Mouse (Mus musculus) cerebellum, adult 11-12 months (tissue): Measurements from ENCODE around the gene Mtmr14.

Source experiments
- DNase-seq: peaks from one replicate; pipeline ENCODE4 v3.0.0; 2022

The Mtmr14 gene

DNA sequence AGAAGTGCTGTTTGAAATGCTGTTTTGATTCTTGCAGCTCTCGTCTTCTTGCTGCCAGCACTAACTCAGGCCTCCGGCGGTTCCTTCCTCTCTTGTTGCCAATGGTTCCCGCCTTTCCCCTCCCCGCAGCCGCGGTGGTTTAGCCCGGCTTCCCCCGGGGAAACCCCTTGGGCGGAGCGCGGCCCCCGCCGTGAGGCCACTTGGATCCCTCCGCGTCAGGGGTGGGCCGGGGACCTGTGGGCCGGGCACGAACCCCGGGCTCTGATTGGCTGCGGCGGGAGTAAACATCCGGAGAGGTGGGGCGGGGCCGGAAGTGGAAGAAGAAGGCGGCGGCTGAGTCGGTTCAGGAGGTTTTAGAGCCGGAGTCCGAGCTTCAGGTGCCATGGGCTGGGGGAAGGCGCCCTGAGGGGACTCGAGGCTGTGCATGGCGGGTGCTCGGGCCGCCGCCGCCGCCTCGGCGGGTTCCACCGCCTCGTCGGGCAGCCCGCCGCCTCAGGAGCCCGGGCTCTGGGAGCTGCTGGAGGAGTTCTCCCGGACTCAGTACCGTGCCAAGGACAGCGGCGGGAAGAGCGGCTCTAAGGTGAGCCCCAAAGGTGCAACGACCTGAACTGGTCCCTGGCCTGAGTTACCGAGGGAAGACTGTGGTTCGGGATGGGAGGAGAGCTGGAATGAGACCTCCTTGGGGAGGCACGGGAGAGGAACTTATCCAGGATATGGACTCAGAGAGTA, at the start of gene Mtmr14:
Gene Mtmr14 (plus strand): TSS at position 302 of the 729 bp plus-strand sequence.
- DNase-seq, result peak; percentile 98

DNA sequence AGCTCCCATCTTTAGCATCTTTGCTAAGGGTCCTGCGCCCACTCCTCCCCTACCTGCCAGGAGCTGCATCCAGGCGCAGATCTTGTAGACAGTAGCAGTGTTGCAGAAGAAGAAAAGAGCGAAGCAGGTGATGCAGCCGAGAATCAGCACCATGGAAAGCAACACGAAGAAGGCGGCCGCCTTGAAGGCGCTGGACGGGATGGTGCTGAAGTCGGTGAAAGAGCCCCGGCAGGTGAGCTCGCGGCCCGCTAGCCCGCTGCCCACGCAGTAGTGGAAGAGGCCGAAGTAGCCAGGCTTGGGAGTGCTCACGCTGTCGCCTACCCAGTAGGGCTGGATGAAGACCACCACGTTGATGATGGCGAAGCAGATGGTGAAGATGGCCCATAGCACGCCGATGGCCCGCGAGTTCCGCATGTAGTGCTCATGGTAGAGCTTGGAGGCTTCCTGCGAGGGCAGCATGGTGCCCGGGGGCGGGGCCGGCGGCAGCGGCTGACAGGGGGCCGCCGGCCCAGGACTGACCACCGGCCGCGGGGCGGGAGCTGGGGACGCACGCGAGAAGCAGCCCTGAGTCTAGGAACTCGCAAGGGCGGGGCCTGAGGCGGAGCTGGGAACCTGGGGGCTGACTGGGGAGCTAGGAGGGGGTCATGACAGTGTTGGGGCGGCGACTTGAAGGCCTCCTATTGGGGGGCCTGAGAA, 43.7 kb upstream of the Mtmr14 start:
- DNase-seq, result peak; percentile 49

DNA sequence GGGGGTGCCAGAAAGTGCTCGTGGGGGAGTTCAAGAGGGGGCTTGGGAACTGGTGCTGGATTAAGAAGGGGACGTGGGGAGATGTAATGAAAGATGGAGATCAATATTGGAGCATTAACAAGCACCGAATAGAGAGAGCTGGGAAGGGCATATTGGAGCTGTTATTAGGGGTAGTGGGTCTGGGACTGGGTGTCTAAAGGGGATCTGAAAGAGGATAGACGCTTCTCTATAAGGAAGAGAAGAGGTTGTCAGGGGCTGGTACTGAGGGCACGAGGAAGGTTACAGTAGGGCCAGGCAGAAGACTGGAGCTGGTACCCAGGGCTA, 43.2 kb upstream of the Mtmr14 start:
- DNase-seq, result no peak

DNA sequence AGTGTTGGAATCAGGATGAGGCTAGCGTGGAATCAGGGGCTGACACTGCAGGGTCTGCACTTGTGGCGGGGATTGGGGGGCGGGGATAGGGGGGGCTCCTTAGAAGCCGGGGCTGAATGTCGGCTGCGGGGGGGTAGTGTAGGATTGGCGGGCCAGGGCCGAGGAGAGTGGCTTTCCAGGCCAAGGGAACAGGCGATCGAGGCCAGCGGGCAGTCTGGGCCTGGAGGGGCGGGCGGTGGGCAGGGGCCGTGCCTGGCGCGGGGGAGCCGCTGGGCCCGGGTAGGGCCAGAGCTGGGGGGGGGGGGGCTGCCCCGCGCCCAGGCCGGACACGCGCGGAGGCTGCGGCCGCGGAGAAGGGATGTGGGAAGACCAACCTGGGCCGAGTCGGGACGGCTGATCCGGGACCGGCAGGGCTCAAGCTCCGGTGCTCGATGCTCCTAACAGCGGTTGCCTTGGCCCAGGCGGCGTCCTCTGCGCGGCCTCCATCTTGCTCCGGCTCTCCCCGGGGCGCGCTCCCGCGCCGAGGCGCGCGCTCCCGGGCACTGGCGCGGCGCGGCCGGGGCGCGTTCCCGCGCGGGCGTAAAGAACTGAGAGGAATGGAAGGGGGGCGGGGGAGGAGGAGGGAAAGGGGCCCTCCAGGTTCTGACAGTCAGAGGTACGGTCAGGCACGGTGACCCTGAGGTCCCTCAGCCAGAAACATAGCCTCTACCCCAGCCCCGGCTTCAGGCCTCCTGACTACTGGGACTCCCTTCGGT, 42.6 kb upstream of the Mtmr14 start, which contains the start of gene Lhfpl4:
Gene Lhfpl4 (minus strand): TSS at position 544 of the 755 bp plus-strand sequence.
- DNase-seq, result peak; percentile 78

DNA sequence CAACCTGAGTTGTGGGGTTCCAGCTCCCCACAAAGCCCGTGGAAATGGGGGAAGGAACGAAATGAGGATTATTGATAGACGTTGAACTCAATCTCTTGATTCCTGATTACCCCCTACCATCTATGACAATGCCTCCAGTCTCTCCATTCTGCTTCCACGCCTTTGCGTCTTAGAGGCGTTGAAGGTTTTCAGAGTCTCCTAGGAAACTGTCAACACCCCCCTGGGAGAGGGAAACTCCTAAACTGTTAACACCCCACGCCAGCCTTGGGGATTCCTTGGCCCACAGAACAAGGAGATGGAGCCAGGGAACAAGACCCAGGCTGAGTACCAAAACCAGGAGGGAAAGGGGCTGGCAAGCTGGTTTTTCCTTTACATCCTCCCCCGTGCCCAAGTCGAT, 42.0 kb upstream of the Mtmr14 start:
- peak; percentile 39 for DNase-seq

DNA sequence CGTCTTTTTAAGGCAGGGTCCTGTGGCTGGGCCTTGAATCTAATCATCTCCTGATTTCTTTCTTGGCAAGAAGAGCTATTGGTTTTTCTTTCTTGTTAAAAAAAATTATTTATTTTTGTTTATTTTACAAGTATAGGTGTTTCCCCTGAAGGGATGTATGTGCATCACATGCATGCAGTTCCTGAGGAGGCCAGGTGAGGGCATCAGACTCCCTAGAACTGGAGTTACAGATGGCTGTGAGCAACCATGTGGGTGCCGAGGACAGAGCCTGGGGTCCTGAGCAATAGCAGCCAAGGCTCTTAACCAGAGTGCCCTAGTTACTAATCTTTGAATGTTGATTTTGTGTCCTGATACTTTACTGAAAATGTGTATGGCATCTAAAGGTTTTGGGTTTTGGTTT, 21.4 kb upstream of the Mtmr14 start:
- no peak for DNase-seq

DNA sequence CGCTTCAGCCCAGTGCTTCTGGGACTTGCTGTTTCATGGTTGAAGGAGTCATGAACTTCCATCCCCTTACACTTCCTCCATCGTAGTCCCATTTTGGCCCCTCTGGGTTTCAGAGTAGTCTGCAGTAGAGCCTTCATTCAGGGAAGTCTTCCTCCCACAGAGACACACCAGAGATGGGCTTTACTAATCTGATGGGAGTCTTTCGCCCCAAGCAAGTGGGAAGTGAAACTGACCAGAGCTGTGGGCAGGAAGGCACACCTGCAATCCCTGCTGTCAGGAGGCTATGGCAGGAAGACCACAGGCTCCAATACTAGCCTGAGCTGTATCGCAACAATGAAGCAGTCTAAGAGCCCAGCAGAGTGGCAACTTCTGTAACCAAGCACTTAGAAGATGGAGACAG, 11.8 kb upstream of the Mtmr14 start:
- DNase-seq, result no peak

DNA sequence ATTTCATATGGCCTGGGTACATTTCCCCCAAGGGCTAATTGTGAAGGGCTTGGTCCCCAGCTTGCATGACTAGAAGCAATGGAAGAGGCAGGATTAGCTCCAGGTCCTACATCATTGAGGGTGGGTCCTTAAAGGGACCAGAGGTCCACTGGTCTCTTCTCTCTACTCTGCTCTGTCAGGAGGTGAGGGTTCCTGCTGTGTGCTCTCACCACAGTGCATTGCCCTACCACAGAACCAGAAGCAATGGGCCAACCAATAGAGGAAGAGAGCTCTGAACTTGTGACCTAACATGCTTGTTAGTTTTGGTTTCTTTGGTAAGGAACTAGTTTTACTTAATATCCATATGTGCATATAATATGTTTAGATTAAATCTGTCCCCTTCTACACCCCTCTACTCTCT, 10.9 kb upstream of the Mtmr14 start:
- no peak for DNase-seq

DNA sequence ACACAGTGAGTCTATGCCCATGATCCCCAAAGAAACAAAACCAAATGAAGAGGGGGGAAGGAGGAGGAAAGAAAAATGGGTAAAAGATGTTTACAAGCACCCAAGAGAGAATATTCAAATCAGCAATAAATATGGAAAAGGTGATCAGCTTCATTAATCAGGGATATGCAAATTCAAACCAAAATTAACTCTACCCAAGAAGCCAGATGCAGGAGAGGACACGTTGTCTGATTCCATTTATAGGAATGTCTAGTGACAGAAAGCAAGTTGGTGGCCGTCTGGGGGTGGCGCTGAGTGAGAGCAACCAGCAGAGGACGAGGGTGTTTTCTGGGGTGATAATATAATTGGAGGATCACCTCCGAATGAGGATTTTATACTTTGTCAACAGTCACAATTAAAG, 2.5 kb upstream of the Mtmr14 start:
- DNase-seq, result no peak

DNA sequence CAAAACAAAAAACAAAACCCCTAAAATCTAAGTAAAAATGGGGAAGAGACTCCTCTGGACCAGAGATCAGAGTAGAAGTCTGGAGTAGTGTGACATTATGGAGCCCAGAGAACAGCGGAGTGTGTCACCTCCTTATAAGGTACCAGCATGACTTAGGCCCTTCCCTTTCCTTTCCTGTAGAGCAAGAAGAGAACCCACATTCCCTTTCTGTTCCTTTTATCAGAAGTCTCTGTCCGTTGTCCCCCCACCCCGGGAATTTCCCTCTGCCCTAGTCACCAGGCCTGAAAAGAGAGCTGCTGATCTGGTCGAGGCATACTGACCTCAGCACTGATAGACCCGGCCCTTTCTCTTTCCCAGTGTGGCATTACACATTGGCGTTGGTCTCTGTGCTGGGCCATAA, 799 bp downstream of the Mtmr14 start:
- DNase-seq, result peak; percentile 9

DNA sequence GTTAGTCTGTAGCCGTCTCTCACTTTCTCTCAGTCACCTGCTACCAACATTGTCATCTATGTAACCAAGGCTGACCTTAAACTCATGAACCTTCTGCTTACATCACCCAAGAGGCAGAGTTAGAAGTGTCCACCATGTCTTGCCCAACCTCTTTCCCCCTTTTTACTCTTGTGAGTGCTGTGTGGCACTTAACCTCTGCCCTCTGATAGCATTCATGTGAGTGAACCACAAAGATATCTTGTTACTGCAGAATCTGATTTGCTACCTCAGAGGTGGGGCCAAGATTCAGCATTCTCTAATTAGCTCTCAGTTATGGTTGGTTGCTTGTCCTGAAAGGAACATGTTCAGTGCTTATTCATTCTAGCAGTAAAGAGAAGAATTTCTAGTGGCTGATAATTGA, 5.1 kb downstream of the Mtmr14 start:
- DNase-seq, result no peak

DNA sequence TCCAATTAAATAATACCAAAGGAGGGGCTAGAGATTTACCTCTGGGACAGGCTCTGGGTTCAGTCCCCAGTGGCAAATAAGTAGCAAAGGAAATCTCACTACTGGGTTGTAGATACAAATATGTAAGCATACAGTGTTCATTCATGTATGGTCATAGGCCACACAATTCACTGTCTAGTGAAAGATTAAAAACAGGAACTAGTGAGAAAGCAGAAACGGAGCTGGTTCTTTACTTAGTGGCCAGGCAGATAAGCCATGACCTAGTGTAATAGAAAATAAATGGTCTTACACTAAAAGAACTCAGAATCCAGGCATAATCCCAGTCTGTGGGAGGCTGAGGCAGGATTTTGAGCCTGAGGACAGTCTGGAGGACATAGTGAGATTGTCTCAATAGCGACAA, 7.9 kb downstream of the Mtmr14 start:
- DNase-seq, result no peak

DNA sequence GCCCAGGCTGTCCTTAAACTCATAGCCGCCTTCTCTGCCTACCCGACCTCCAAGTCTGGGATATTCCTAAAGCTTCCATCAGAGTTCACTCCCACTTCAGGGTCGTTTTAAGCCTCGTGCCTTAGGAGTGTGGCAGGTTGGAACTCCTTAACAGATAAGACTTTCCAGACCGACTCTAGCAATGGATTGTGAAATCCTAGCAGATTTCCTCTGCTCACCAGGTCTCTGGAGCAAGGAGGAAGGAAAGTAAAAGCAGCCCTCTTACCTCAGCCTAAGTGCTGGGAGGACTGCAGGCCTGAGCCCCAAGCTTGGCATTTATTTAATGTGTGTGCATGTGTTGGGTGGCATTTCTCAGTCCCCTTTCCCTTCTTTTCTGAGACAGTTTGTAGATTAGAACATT, 13.1 kb downstream of the Mtmr14 start:
- DNase-seq, result no peak

DNA sequence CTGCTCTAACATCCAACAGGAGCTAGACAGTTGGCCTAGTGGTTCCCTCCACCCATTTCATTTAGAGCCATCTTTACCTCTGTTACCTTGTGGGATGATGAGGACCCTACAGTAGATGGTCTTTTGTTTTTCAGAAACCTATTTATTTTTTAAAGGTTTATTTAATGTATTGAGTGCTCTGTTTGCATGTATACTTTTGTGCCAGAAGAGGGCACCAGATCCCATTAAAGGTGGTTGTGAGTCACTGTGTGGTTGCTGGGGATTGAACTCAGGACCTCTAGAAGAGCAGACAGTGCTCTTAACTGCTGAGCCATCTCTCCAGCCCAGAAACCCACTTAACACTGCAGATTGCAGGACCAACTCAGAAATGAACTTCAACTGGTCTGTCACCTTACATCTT, 14.3 kb downstream of the Mtmr14 start:
- no peak for DNase-seq

DNA sequence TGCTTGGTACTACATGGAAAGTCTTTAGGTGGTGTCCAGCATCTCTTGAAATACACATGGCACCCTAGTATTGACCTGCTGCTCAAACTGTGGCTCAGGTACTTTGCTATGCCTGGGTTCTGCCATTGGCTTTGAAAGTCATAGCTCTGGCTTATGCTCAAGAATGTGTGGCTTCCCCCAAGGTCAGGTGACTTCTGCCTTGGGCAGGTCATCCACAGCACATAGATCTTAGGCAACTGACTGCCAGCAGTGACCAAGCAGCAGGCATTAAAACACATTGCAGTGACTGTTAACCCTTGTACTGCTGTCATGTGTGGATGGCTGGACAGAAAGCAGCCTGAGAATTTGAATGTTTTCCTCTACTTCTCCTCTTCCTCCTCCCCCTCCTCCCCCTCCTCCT, 17.3 kb downstream of the Mtmr14 start:
- no peak for DNase-seq

DNA sequence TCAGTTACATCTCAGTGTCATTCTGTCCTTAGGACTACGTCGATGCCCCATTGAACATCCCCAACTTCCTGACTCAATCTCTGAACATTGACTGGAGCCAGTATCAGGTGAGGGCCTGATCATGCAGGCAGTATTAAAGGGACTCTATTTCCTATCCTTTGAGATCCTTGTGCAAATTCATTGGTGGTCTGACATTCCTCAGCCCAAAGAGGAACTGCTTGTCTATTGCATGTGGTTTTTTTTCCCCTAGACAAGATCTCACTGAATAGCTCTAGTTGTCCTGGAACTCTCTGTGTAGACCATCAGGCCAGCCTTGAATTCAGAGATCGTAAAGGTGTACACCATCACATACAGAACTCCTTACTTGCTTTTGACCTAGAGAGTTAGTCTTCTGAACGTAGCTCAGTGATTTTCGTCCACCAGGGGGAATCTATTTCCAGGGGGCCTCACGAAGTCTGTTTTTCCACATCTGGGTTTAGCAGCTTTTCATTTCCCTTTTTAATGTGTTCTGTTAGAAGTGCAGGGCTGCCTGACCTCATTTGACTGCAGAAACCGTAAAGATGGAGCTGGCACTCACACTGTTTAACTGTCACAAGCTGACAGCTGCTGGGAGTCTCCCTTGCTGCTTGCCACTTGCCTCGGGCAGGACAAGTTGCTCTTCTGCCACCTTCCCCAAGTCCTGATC, 23.7 kb downstream of the Mtmr14 start:
- DNase-seq, result peak; percentile 27

DNA sequence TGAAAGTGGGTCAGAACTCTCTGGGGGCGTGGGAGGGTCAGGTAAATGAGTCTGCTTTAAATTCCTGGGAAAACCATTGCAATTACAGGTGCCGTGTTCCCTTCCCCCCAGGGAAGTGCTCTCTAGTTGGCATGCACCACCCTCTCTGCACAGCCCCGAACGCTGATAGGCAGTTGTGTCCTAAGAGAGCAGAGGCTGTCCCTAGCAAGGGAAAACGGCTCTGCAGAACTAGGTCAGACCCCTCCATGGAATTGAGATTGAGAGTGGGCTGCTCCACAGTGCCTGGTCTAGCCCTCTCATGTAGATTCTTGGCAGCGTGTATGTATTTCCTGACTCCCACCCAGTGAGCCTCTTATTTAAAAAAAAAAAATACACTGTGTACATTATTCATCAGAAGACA, 25.9 kb downstream of the Mtmr14 start:
- no peak for DNase-seq

DNA sequence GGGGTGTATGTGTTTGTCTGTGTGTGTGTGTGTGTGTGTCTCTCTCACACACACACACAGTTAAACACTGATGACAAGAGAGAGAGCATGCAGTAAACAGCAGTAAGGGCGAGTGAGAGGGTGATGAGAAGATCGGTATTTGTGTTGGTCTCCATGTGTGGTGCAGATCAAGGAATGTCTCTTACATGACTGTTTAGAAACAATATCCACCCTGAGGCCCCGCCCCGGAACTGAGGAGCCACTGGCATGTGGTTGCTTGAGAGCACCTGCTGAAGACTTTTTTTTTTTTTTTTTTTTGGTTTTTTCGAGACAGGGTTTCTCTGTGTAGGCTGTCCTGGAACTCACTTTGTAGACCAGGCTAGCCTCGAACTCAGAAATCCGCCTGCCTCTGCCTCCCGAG, 26.8 kb downstream of the Mtmr14 start:
- DNase-seq, result no peak

DNA sequence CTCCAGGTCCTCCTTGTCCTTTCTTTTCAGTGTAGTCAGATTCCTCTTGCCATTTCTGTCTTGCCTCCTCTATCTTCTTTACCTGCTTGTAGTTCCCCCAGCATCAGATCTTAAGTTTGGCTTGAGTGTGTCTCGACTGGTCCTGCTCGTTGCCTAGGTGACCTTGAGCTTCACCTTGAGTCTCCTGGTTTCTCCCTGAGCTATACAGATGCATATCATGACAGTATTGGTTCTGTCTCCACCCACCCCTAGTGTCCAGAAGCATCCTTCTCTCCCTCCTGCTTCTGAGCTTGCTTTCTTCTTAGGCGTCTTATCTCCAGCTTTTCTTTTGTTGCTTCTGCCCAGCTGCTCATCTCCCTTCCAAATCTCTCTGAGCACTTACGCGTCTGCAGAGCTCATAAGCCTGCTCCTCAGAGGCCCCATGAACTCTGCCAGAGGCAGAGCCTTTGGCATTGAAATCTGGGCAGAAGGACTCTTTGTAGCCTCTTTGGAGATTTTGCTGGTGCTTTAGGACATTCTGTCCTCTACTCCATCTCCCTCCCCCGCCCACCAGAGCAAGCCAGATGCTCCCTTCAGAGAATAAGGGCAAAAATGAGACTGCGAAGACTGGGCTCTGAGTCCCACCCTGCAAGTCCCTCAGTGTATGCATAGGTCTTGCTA, 29.5 kb downstream of the Mtmr14 start:
- no peak for DNase-seq

DNA sequence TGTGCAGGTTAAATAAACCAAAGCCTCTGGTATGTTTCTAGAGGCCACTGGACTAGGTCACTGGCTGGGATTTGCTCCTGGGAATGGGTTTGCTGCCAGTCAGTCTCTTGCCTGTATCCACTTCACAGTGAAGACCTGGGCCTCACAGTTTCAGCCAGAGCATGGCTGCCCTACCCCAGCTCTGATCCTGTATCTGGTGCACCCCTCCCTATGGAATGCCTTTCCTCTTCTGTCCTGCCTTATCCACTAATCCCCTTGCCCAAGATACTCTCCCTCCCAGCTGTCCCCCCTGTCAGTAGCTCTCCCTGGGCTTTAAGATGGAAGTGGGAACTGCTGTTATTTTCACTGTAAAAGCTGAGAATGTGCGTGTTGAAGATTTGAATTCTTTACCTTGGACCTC, 30.3 kb downstream of the Mtmr14 start:
- no peak for DNase-seq

DNA sequence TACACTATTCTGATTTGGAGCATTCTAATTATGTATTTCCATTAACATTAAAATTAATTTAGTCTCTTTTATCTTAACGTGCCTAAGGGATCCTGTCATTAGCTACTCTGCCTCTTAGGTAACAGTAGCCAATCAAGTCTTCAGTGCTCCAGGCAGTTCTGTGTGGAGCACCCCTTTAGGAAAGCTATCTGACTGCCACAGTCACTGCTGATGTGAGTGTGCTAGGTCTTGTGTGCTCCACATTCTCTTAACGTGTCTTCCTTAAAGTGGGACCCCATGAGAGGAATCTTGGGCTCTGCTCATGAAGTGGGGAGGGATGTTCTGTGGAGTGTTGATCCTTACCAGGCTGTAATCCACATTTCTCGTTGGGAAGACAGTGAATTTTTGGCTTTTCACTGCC, 34.7 kb downstream of the Mtmr14 start:
- no peak for DNase-seq

DNA sequence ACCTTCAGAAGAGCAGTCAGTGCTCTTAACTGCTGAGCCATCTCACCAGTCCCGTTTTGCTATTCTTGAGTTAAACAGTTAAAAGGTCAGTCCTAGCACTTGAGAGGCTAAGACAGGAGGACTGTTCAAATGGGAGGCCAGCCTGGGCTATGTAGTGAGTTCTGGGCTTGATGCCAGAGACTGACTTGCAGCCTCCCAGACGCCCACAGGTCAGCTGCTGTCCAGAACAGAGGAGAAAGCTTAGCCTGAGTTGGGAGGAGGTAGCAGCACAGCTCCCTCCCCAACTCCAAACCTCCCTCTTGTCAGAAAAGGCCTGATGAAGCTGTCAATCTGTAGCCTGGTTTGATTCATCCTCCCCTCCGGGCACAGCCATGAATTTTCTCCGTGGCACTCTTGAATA, 39.2 kb downstream of the Mtmr14 start:
- no peak for DNase-seq

DNA sequence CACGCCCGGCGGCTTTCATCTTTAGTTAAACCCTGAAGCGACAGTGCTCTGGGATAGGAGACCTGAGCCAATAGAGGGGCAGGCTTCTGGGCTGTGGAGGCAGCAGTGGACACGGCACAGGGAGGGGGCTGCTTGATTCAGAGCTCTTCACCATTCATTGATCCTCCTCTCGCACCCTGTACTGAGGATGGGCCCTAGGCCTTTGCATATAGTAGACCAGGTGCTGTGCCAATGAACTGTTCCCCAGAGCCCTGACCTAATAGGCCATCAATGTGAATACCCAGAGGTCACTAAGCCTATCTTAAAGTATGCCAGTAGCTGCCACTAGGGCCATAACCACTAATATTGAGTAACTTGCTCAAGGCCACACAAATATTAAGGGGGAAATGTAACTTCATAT, 44.0 kb downstream of the Mtmr14 start:
- DNase-seq, result no peak
